Mouse (Mus musculus): ENCODE data around the gene Gm17018. TPM values are rescaled to one million over a fixed set of nuclear protein-coding genes. Genes with fewer than 3 reads are reported as not detected.

Gene Gm17018
- polyA plus RNA-seq, 1 experiment from 2014 or later, result 76.3 TPM

GRCm38 (mm10) chr19:45589761-45590160, 29.3 kb downstream of the Gm17018 start:
- Histone ChIP-seq H3K9ac (replicated peaks; ENCODE audit: low read depth, low read length) (no peak overlapping the region), H3K4me3 (ENCODE audit: low read depth, low read length) (no peak overlapping the region), H3K4me2 (ENCODE audit: low read depth, low read length) (no peak overlapping the region), H3K27me3 (ENCODE audit: control insufficient read depth, insufficient read depth, low read length) (peaks cover 2% of the 10 kb centered on the region; the same call in 1 of the 2 replicates), H3K27ac (ENCODE audit: low read depth, low read length) (no peak overlapping the region), H3K36me3 (ENCODE audit: control insufficient read depth, insufficient read depth, low read length) (0 out of 2 replicates have a peak, but pooled peaks cover 4% of the 10 kb centered on the region), H3K9me3 (ENCODE audit: control insufficient read depth, low read length) (no peaks in the 10 kb centered on the region), H3K4me1 (ENCODE audit: control insufficient read depth, insufficient read depth, low read length) (no peaks in the 10 kb centered on the region)
- WGBS, result 87% methylated on average over 6 of the region's 6 CpGs
- ATAC-seq (ENCODE audit: low read depth), result no peak

GRCm38 (mm10) chr19:45591704-45592103, 31.3 kb downstream of the Gm17018 start:
- no peak overlapping the region for H3K4me3 ChIP-seq (ENCODE audit: low read depth, low read length)
- no peak overlapping the region for H3K27ac ChIP-seq (ENCODE audit: low read depth, low read length)
- no peak overlapping the region for H3K9ac ChIP-seq (replicated peaks; ENCODE audit: low read depth, low read length)
- H3K4me2 ChIP-seq (ENCODE audit: low read depth, low read length), result no peak overlapping the region
- 89% methylated on average over 7 of the region's 7 CpGs for WGBS
- H3K4me1 ChIP-seq (ENCODE audit: control insufficient read depth, insufficient read depth, low read length), result no peaks in the 10 kb centered on the region
- 0 out of 2 replicates have a peak, but pooled peaks cover 4% of the 10 kb centered on the region for H3K36me3 ChIP-seq (ENCODE audit: control insufficient read depth, insufficient read depth, low read length)
- no peak for ATAC-seq (ENCODE audit: low read depth)
- peaks cover 2% of the 10 kb centered on the region; the same call in 1 of the 2 replicates for H3K27me3 ChIP-seq (ENCODE audit: control insufficient read depth, insufficient read depth, low read length)
- no peaks in the 10 kb centered on the region for H3K9me3 ChIP-seq (ENCODE audit: control insufficient read depth, low read length)

GRCm38 (mm10) chr19:45592916-45593315, 32.5 kb downstream of the Gm17018 start:
- no peak for ATAC-seq (ENCODE audit: low read depth)
- Histone ChIP-seq H3K9me3 (ENCODE audit: control insufficient read depth, low read length) (no peaks in the 10 kb centered on the region), H3K4me1 (ENCODE audit: control insufficient read depth, insufficient read depth, low read length) (no peaks in the 10 kb centered on the region), H3K9ac (replicated peaks; ENCODE audit: low read depth, low read length) (no peak overlapping the region), H3K27ac (ENCODE audit: low read depth, low read length) (no peak overlapping the region), H3K4me3 (ENCODE audit: low read depth, low read length) (no peak overlapping the region), H3K36me3 (ENCODE audit: control insufficient read depth, insufficient read depth, low read length) (0 out of 2 replicates have a peak, but pooled peaks cover 4% of the 10 kb centered on the region), H3K4me2 (ENCODE audit: low read depth, low read length) (no peak overlapping the region), H3K27me3 (ENCODE audit: control insufficient read depth, insufficient read depth, low read length) (peaks cover 2% of the 10 kb centered on the region; the same call in 1 of the 2 replicates)
- WGBS, result 93% methylated on average over 9 of the region's 9 CpGs

- no peaks in the 10 kb centered on the region for H3K9me3 ChIP-seq (ENCODE audit: control insufficient read depth, low read length)
- 96% methylated on average over 7 of the region's 7 CpGs for WGBS
- H3K27me3 ChIP-seq (ENCODE audit: control insufficient read depth, insufficient read depth, low read length), result peaks cover 5% of the 10 kb centered on the region; the same call in 1 of the 2 replicates
- H3K36me3 ChIP-seq (ENCODE audit: control insufficient read depth, insufficient read depth, low read length), result 0 out of 2 replicates have a peak, but pooled peaks cover 4% of the 10 kb centered on the region
- H3K4me2 ChIP-seq (ENCODE audit: low read depth, low read length), result no peak overlapping the region
- ATAC-seq (ENCODE audit: low read depth), result no peak
- no peak overlapping the region for H3K9ac ChIP-seq (replicated peaks; ENCODE audit: low read depth, low read length)
- no peak overlapping the region for H3K4me3 ChIP-seq (ENCODE audit: low read depth, low read length)
- no peak overlapping the region for H3K27ac ChIP-seq (ENCODE audit: low read depth, low read length)
- H3K4me1 ChIP-seq (ENCODE audit: control insufficient read depth, insufficient read depth, low read length), result no peaks in the 10 kb centered on the region
Measured at GRCm38 (mm10) chr19:45594079-45594478, 33.7 kb downstream of the Gm17018 start.

GRCm38 (mm10) chr19:45595481-45595880, 35.1 kb downstream of the Gm17018 start:
- no peak overlapping the region for H3K4me3 ChIP-seq (ENCODE audit: low read depth, low read length)
- H3K9me3 ChIP-seq (ENCODE audit: control insufficient read depth, low read length), result no peaks in the 10 kb centered on the region
- 0 out of 2 replicates have a peak, but pooled peaks cover 4% of the 10 kb centered on the region for H3K36me3 ChIP-seq (ENCODE audit: control insufficient read depth, insufficient read depth, low read length)
- H3K27me3 ChIP-seq (ENCODE audit: control insufficient read depth, insufficient read depth, low read length), result peaks cover 5% of the 10 kb centered on the region; the same call in 1 of the 2 replicates
- no peak overlapping the region for H3K27ac ChIP-seq (ENCODE audit: low read depth, low read length)
- H3K9ac ChIP-seq (replicated peaks; ENCODE audit: low read depth, low read length), result no peak overlapping the region
- ATAC-seq (ENCODE audit: low read depth), result no peak
- WGBS, result 85% methylated on average over 6 of the region's 6 CpGs
- no peaks in the 10 kb centered on the region for H3K4me1 ChIP-seq (ENCODE audit: control insufficient read depth, insufficient read depth, low read length)
- H3K4me2 ChIP-seq (ENCODE audit: low read depth, low read length), result no peak overlapping the region

GRCm38 (mm10) chr19:45596019-45596418, 35.6 kb downstream of the Gm17018 start:
- Histone ChIP-seq H3K4me3 (ENCODE audit: low read depth, low read length) (no peak overlapping the region), H3K36me3 (ENCODE audit: control insufficient read depth, insufficient read depth, low read length) (0 out of 2 replicates have a peak, but pooled peaks cover 4% of the 10 kb centered on the region), H3K27ac (ENCODE audit: low read depth, low read length) (no peak overlapping the region), H3K9me3 (ENCODE audit: control insufficient read depth, low read length) (no peaks in the 10 kb centered on the region), H3K4me2 (ENCODE audit: low read depth, low read length) (no peak overlapping the region), H3K4me1 (ENCODE audit: control insufficient read depth, insufficient read depth, low read length) (no peaks in the 10 kb centered on the region), H3K9ac (replicated peaks; ENCODE audit: low read depth, low read length) (no peak overlapping the region), H3K27me3 (ENCODE audit: control insufficient read depth, insufficient read depth, low read length) (peaks cover 5% of the 10 kb centered on the region; the same call in 1 of the 2 replicates)
- ATAC-seq (ENCODE audit: low read depth), result peak; percentile 44; the same call in 1 of the 2 replicates
- WGBS, result 11% methylated on average over 7 of the region's 7 CpGs

GRCm38 (mm10) chr19:45596434-45596833, 36.0 kb downstream of the Gm17018 start:
- Histone ChIP-seq H3K4me3 (ENCODE audit: low read depth, low read length) (no peak overlapping the region), H3K27me3 (ENCODE audit: control insufficient read depth, insufficient read depth, low read length) (peaks cover 5% of the 10 kb centered on the region; the same call in 1 of the 2 replicates)
- 0 out of 2 replicates have a peak, but pooled peaks have one; percentile 9 for ATAC-seq (ENCODE audit: low read depth)

GRCm38 (mm10) chr19:45597106-45597505, 36.7 kb downstream of the Gm17018 start:
- H3K4me1 ChIP-seq (ENCODE audit: control insufficient read depth, insufficient read depth, low read length), result no peaks in the 10 kb centered on the region
- no peak for ATAC-seq (ENCODE audit: low read depth)

More at GRCm38 (mm10) chr19:45596434-45596833, 36.0 kb downstream of the Gm17018 start:
- Histone ChIP-seq H3K9me3 (ENCODE audit: control insufficient read depth, low read length) (no peaks in the 10 kb centered on the region), H3K27ac (ENCODE audit: low read depth, low read length) (no peak overlapping the region), H3K9ac (replicated peaks; ENCODE audit: low read depth, low read length) (no peak overlapping the region), H3K4me2 (ENCODE audit: low read depth, low read length) (no peak overlapping the region), H3K4me1 (ENCODE audit: control insufficient read depth, insufficient read depth, low read length) (no peaks in the 10 kb centered on the region), H3K36me3 (ENCODE audit: control insufficient read depth, insufficient read depth, low read length) (0 out of 2 replicates have a peak, but pooled peaks cover 1% of the 10 kb centered on the region)
- WGBS, result 41% methylated on average over 6 of the region's 6 CpGs

GRCm38 (mm10) chr19:45602606-45603005, 42.2 kb downstream of the Gm17018 start:
- Histone ChIP-seq H3K27me3 (ENCODE audit: control insufficient read depth, insufficient read depth, low read length) (peaks cover 2% of the 10 kb centered on the region; the same call in 1 of the 2 replicates), H3K4me1 (ENCODE audit: control insufficient read depth, insufficient read depth, low read length) (peaks cover 2% of the 10 kb centered on the region; the same call in 1 of the 2 replicates), H3K36me3 (ENCODE audit: control insufficient read depth, insufficient read depth, low read length) (no peaks in the 10 kb centered on the region), H3K4me3 (ENCODE audit: low read depth, low read length) (no peak overlapping the region), H3K4me2 (ENCODE audit: low read depth, low read length) (no peak overlapping the region), H3K9me3 (ENCODE audit: control insufficient read depth, low read length) (no peaks in the 10 kb centered on the region), H3K9ac (replicated peaks; ENCODE audit: low read depth, low read length) (no peak overlapping the region), H3K27ac (ENCODE audit: low read depth, low read length) (no peak overlapping the region)
- 89% methylated on average over 5 of the region's 5 CpGs for WGBS
- ATAC-seq (ENCODE audit: low read depth), result no peak

More at GRCm38 (mm10) chr19:45597106-45597505, 36.7 kb downstream of the Gm17018 start:
- Histone ChIP-seq H3K4me3 (ENCODE audit: low read depth, low read length) (no peak overlapping the region), H3K27me3 (ENCODE audit: control insufficient read depth, insufficient read depth, low read length) (peaks cover 5% of the 10 kb centered on the region; the same call in 1 of the 2 replicates), H3K9ac (replicated peaks; ENCODE audit: low read depth, low read length) (no peak overlapping the region), H3K9me3 (ENCODE audit: control insufficient read depth, low read length) (no peaks in the 10 kb centered on the region), H3K36me3 (ENCODE audit: control insufficient read depth, insufficient read depth, low read length) (no peaks in the 10 kb centered on the region), H3K4me2 (ENCODE audit: low read depth, low read length) (no peak overlapping the region), H3K27ac (ENCODE audit: low read depth, low read length) (no peak overlapping the region)
- 85% methylated on average over 4 of the region's 4 CpGs for WGBS
